Mouse (Mus musculus) kidney, postnatal 10 days (tissue): Measurements from ENCODE around the gene Nudt10.
A peak's percentile ranks its signal among the peaks of the same experiment; 100 is the strongest.

ENCODE experiments used
- DNase-seq: peaks from one replicate; pipeline ENCODE4 v3.0.0; 2021; ENCODE audit warnings: mixed read lengths

Gene Nudt10

DNA sequence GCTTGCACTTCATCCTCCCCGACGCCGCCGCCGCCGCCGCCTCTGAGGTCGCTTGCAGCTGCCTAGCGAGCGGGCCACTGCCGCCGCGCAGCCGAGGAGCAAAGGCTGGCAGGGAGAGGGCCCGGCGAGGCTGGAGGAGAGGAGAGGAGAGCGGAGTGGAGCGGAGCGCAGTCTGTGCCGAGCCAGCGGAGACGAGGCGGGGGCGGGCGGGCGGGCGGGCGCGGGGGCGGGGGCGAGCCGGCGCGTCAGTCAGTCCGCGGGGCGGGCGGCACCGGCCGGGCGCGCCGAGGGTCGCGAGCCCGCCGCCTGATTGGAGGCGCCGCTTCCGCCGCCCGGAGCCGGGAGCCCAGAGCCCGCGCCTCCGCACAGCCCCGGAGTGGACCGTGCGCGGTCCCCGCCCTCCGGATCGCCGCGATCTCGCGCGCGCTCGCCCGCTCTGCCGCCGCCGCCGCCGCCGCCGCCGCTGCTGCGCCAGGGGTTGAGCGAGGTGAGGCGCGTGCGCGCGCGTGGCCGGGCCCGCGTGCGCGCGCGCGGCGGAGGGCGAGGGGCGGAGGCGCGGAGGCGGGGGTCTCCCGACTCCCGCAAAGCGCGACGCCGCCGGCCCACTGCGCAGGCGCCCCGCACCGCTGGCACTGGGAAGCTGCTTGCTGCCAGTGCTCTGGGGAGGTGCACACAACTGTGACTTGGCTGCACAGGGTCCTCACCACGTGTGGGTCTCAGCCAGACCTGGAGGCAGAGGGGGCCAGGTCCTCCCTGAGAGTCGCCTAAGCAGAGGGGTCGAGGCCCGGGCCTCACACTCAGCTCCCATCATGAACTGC, at the start of gene Nudt10:
Gene Nudt10, minus strand, starts transcription at position 193 of the 818 bp plus-strand sequence.
- DNase-seq, result peak; percentile 24

- DNase-seq, result peak; percentile 2
Measured at GRCm38 (mm10) chrX:6172136-6172822, 536 bp downstream of the Nudt10 start.

DNA sequence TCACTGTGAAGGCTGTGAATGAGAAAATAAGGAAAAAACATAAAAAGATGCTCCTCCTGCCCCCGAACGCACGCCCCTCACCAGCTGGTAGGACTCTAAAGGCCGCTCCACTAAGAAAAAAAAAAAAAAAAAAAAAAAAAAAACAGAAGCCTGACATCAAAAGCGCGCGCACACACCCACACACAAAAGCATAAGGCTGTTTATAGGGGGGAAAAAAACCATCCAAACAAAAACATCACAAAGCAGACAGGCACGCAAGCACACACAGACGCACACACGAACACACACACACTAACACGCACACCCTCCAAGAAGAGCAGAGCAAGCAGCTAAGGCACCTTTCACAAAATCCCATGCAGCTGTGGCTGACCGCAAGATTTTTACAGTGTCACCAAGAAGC, 1.1 kb downstream of the Nudt10 start:
- no peak for DNase-seq
